Mouse (Mus musculus) granulocyte monocyte progenitor cell, adult 5-6 weeks (primary cell): ENCODE measurements around the gene Meis2. TPM values are rescaled to one million over a fixed set of nuclear protein-coding genes. Genes with fewer than 3 reads are reported as not detected.

Experiments used
- ATAC-seq: replicated peaks from 2 replicates; pipeline ENCODE4 v1.8.0; 2016; ENCODE audit warnings: mild to moderate bottlenecking, moderate TSS enrichment, inconsistent platforms; ENCODE audit not compliant: poor library complexity, severe bottlenecking
- total RNA-seq, 2 experiments: library from RNA; stranded (forward) in 1 of 2; stranded (reverse) in 1 of 2; fragments of 200-712, 200-1000 nt in 1 of 2; fragments of >200 nt in 1 of 2; fragmentation: Nextera tagmentation in 1 of 2; gene quantifications; 2 replicates each; pipeline ENCODE4 v1.2.3; 2014 to 2017

Meis2 gene
- total RNA-seq, 2 experiments from 2014 or later, result not detected

GRCm38 (mm10) chr2:115962728-115963127, 102.9 kb downstream of the Meis2 start:
- ATAC-seq, result no peak

DNA sequence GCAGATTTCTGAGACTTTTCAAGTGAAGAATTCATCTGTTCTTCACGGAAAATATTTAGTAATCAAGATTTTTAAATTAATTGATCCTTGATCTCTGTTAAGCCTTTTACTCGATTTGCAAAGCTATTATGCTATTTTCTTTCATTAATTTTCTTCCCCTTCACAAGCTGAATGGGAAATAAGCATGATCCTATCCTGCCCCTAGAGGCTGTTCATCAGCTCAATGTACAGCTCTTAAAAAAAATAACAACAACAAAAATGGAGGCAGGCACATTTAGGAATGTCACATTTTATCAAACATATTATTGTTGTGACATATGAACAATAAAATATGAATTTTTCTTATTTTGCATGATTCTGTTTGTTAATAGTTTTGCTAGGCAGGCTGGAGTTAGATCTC, 103.5 kb downstream of the Meis2 start:
- ATAC-seq, result no peak

DNA sequence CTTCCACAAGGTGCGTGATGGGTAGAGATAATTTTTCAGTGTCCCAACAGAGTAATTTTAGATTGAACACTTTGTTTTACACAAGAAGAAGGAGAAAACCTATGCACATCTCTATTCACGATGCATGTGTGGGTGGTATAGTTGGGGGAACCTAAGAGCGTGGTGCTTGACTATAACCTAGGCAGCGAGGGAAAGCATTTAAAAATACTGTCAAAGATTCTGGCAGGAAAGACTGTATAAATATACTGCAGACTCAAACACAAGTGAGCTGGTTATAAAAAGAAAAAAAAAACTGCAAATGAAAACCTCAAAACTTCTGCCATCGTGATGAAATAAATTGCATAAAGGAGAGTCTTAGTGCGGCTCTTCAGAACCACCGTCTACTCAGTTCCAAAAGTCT, 105.0 kb downstream of the Meis2 start:
- no peak for ATAC-seq

GRCm38 (mm10) chr2:115956786-115957185, 108.9 kb downstream of the Meis2 start:
- no peak for ATAC-seq

DNA sequence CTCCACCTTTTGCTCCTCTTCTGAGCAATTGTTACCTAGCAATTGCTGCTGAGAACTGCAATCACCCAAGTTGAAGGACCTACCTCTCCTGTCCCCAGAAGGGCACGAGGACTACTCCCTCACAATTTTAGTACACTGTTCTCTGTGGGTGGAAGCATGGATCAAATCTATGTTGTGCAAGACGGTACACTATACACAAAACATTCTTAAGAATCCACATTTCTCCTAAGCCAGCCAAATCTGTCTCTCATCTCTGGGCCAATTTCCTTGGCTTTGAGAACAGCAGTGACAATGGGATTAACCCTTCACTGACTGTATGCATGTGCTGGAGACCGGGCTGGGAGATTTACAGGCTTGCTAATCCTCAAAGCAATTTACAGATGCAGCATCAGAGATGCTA, 115.0 kb downstream of the Meis2 start:
- no peak for ATAC-seq

- no peak for ATAC-seq
Measured at GRCm38 (mm10) chr2:115948630-115949426, 116.8 kb downstream of the Meis2 start.

GRCm38 (mm10) chr2:115947714-115948226, 117.9 kb downstream of the Meis2 start:
- no peak for ATAC-seq

- ATAC-seq, result no peak
Measured at GRCm38 (mm10) chr2:115943044-115943443, 122.6 kb downstream of the Meis2 start.

- ATAC-seq, result no peak
Measured at GRCm38 (mm10) chr2:115939849-115940248, 125.8 kb downstream of the Meis2 start.

DNA sequence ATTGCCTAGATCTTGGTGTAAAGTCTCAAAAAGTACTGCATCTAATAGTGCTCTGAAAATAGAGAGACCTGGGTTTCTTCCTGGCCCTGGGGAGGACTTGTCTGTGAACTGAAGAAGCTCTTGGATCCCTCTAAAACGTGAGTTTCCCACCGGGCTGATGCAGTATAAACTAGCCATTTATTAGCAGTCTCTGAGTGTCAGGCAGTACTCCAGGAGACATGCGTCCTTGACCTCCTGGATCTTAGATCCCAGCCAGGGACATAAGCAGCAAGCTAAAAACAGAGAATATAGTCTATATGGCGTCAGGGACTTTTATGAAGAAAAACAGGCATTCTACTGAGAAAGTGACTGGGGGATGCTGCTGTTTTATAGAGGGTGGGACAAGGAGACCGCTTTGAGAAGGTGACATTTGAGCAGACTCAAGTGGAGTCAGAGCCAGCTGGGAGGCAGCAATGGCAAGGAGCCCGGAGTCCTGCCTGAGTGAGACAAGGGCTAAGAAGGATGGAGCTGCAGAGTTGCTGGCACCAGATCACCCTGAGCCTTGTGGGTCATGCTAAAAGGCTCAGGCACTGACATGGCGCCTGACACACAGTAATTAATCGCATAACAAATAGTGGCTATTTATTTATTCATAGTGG, 126.6 kb downstream of the Meis2 start:
- ATAC-seq, result no peak

DNA sequence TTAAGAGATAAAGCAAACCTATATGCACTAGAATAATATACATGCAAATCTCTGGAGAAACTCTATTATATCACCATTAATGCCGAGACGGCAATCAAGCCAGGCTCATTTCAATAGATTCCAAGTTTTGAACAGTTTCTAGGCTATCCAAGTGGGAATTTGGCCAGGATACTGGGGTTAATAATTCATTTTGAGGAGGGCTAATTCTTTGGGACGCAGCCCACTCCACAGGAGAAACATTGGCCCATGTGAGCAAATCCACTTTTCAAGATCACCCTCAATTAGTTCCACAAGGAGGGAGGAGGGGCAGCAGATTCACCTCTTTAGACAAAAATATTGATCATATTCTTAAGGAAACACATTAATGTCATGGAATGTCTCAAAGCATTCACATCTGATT, 127.3 kb downstream of the Meis2 start:
- no peak for ATAC-seq

- no peak for ATAC-seq
Measured at GRCm38 (mm10) chr2:115937896-115938295, 127.7 kb downstream of the Meis2 start.

GRCm38 (mm10) chr2:115936786-115937185, 128.9 kb downstream of the Meis2 start:
- ATAC-seq, result no peak

GRCm38 (mm10) chr2:115934299-115934698, 131.3 kb downstream of the Meis2 start:
- ATAC-seq, result no peak

DNA sequence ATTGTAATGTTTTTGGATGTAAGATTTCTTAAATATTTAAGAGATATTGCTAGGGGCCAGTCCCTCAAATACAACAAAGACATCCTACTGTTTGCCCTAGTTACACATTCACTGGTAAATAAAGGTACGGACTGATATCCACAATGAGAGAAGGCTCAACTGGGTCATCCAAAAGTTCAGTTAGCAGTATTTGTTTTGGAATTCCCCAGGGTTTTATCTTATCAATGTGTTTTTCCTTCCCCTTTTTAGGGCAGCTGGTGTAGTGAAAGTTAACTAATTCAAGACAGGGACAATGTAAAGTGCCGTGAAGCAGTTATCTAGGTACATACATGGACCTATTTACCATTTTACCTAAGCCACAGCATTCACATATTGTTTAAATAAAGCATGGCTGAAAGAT, 132.4 kb downstream of the Meis2 start:
- no peak for ATAC-seq

GRCm38 (mm10) chr2:115925744-115926143, 139.9 kb downstream of the Meis2 start:
- ATAC-seq, result no peak

GRCm38 (mm10) chr2:115924472-115924871, 141.2 kb downstream of the Meis2 start:
- ATAC-seq, result no peak

DNA sequence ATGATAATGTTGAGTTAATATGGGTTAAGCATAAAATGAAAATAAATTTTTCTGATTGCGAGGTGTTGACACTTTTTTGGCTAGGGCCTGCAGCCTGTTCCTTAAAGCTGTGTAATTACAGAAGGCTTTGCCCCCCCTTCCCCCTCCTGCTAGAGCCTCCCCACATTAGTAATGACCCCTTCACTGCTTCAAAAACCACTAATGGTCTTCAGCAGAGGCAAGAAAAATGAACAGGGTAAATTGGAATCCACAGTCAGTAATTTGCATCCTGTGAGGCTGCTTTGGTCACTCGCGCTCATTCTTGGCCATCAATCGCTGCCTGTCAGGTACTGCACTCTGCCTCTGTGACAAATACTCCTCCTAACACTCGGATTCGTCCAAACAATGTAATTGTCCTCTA, 142.4 kb downstream of the Meis2 start:
- ATAC-seq, result no peak

DNA sequence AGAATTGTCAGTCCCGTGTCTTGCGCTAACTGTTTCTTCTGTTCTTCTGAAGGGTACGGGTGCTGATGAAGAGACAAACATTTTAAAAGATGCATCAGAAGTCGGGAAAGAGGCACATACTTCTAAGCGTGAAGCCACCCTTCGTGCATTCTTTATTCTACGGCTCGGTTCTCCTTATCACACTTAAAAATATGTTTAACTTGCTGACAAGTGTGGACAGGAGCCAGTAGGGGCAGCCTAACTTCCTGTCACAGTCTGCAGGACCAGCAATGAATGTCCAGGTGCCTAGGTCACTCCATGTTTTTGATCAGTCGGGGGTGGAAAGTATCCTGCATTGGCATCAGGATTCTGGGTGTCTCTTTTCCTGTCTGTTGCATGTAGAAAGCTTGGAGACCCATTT, 144.0 kb downstream of the Meis2 start:
- no peak for ATAC-seq

DNA sequence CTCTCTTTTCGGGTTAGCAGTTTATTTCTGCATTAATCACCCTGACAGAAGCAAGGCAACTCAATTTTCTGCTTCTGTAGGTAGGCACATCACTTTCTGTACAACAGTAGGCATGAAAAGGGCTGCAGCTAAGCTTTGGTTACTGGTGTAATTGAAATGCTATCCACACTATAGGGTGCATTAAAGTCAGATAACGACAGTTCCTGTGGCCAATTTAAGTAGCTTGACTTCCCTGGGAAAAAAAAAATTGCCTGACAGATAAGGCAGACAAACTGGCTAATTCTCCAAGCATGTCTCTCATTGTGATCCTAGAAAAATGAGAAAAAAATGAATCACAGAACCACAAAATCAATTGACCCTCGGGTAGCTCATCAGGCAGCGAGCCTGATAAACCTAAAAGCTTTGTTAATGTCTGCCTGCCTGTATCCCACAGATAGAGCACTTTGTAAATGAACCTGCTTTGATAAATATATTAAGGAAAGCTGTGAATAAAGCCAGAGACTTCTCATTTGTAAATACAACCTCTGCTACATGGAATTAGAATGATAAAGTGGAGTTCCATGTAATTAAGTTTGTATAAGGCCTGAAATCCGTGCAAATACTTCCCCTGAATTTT, 145.2 kb downstream of the Meis2 start:
- ATAC-seq, result no peak
